ENCODE assay signal across 8 mouse cellular contexts in genomic region chr10:80548428-80549006, GRCm38 (mm10). TPM values are rescaled to one million over a fixed set of nuclear protein-coding genes. Genes with fewer than 3 reads are reported as not detected.
DNase-seq lines count a peak whose midpoint lies in the region; ATAC-seq and TF ChIP-seq lines count a peak whose summit lies in the region.

No protein-coding gene starts in this region.

- H3K4me3 ChIP-seq in bone marrow macrophage, adult 2 months (ENCODE audit: insufficient read depth, low read length) = no peak overlapping the region
- H3K4me3 ChIP-seq in forebrain, embryonic 11.5 days (ENCODE audit: low read depth, low read length) = no peak overlapping the region
- H3K4me3 ChIP-seq in hindbrain, embryonic 12.5 days = no peak overlapping the region
- H3K4me3 ChIP-seq in liver, embryonic 13.5 days (replicated peaks) = no peak overlapping the region
- no peak overlapping the region for H3K4me3 ChIP-seq in neural tube, embryonic 11.5 days (ENCODE audit: low read depth, low read length)

- DNase-seq in left cerebral cortex, postnatal 14 days (ENCODE audit: low spot score in 2 of 2) = peak; percentile 56 to 60
- DNase-seq in left cerebral cortex, adult 9 months (ENCODE audit: low spot score in 2 of 2) = no peak
- peak; percentile 86 for DNase-seq in forebrain, embryonic 11.5 days (ENCODE audit: low spot score)
- DNase-seq in liver, embryonic 13.5 days = no peak
- DNase-seq in neural tube, embryonic 11.5 days (ENCODE audit: low spot score) = peak; percentile 76
- peak; percentile 85 for DNase-seq in testis, postnatal 14 days (ENCODE audit: low spot score)

- TF ChIP-seq CTCF in bone marrow macrophage, adult 2 months (IDR thresholded peaks at IDR 0.05; ENCODE audit: low read depth, low read length) = peak; percentile 85

- no peaks in the 10 kb centered on the region for H3K27me3 ChIP-seq in forebrain, embryonic 11.5 days (ENCODE audit: control insufficient read depth, insufficient read depth, low read length)
- no peaks in the 10 kb centered on the region for H3K27me3 ChIP-seq in hindbrain, embryonic 12.5 days
- no peaks in the 10 kb centered on the region for H3K27me3 ChIP-seq in liver, embryonic 13.5 days
- no peaks in the 10 kb centered on the region for H3K27me3 ChIP-seq in neural tube, embryonic 11.5 days (ENCODE audit: control insufficient read depth, insufficient read depth, low read length)

- no peaks in the 10 kb centered on the region for H3K4me1 ChIP-seq in bone marrow macrophage, adult 2 months (ENCODE audit: control insufficient read depth, insufficient read depth, low read length)
- no peaks in the 10 kb centered on the region for H3K4me1 ChIP-seq in forebrain, embryonic 11.5 days (replicated peaks; ENCODE audit: control insufficient read depth, insufficient read depth, low read length)
- peaks cover 6% of the 10 kb centered on the region for H3K4me1 ChIP-seq in hindbrain, embryonic 12.5 days
- H3K4me1 ChIP-seq in liver, embryonic 13.5 days (replicated peaks) = peaks cover 60% of the 10 kb centered on the region
- H3K4me1 ChIP-seq in neural tube, embryonic 11.5 days (ENCODE audit: control insufficient read depth, insufficient read depth, low read length) = no peaks in the 10 kb centered on the region

- TF ChIP-seq POLR2A in bone marrow macrophage, adult 2 months (IDR thresholded peaks at IDR 0.05; ENCODE audit: borderline replicate concordance, low read depth, low read length) = no peak

- H3K36me3 ChIP-seq in forebrain, embryonic 11.5 days (ENCODE audit: control insufficient read depth, insufficient read depth, low read length) = peaks cover 19% of the 10 kb centered on the region; the same call in 1 of the 2 replicates
- H3K36me3 ChIP-seq in hindbrain, embryonic 12.5 days = peaks cover 70% of the 10 kb centered on the region
- peaks cover 75% of the 10 kb centered on the region for H3K36me3 ChIP-seq in liver, embryonic 13.5 days
- peaks cover 26% of the 10 kb centered on the region for H3K36me3 ChIP-seq in neural tube, embryonic 11.5 days (ENCODE audit: control insufficient read depth, insufficient read depth, low read length)

- no peaks in the 10 kb centered on the region for H3K9me3 ChIP-seq in forebrain, embryonic 11.5 days (ENCODE audit: control insufficient read depth, low read length)
- H3K9me3 ChIP-seq in hindbrain, embryonic 12.5 days (replicated peaks) = no peaks in the 10 kb centered on the region
- no peaks in the 10 kb centered on the region for H3K9me3 ChIP-seq in liver, embryonic 13.5 days (replicated peaks)
- H3K9me3 ChIP-seq in neural tube, embryonic 11.5 days (ENCODE audit: control insufficient read depth, low read length) = no peaks in the 10 kb centered on the region

- no peak overlapping the region for H3K27ac ChIP-seq in bone marrow macrophage, adult 2 months (ENCODE audit: insufficient read depth, low read depth, low read length)
- no peak overlapping the region for H3K27ac ChIP-seq in forebrain, embryonic 11.5 days (ENCODE audit: low read depth, low read length)
- 0 out of 2 replicates have a peak overlapping the region, but pooled peaks have one; percentile 32 for H3K27ac ChIP-seq in hindbrain, embryonic 12.5 days
- peak overlapping the region; percentile 90 for H3K27ac ChIP-seq in liver, embryonic 13.5 days
- no peak overlapping the region for H3K27ac ChIP-seq in neural tube, embryonic 11.5 days (ENCODE audit: low read depth, low read length)

- 0 out of 2 replicates have a peak, but pooled peaks have one; percentile 47 for ATAC-seq in forebrain, embryonic 11.5 days (replicated peaks; ENCODE audit: low FRiP score)
- ATAC-seq in hindbrain, embryonic 12.5 days (ENCODE audit: low FRiP score) = peak; percentile 54
- 0 out of 2 replicates have a peak, but pooled peaks have one; percentile 6 for ATAC-seq in liver, embryonic 13.5 days (ENCODE audit: low read depth)
- 0 out of 2 replicates have a peak, but pooled peaks have one; percentile 52 for ATAC-seq in neural tube, embryonic 11.5 days (ENCODE audit: insufficient read depth, low FRiP score, low TSS enrichment)

- 76% methylated on average over 10 of the region's 10 CpGs for WGBS in forebrain, embryonic 11.5 days
- WGBS in hindbrain, embryonic 12.5 days = 78% methylated on average over 10 of the region's 10 CpGs
- WGBS in liver, embryonic 13.5 days (ENCODE audit: insufficient replicate concordance) = 66% methylated on average over 10 of the region's 10 CpGs
- 78% methylated on average over 10 of the region's 10 CpGs for WGBS in neural tube, embryonic 11.5 days

- no peak overlapping the region for H3K4me2 ChIP-seq in forebrain, embryonic 11.5 days (ENCODE audit: low read depth, low read length, severe bottlenecking)
- H3K4me2 ChIP-seq in hindbrain, embryonic 12.5 days (replicated peaks) = no peak overlapping the region
- H3K4me2 ChIP-seq in liver, embryonic 13.5 days = no peak overlapping the region
- H3K4me2 ChIP-seq in neural tube, embryonic 11.5 days (ENCODE audit: low read depth) = no peak overlapping the region

- H3K9ac ChIP-seq in forebrain, embryonic 11.5 days (ENCODE audit: low read length) = no peak overlapping the region
- no peak overlapping the region for H3K9ac ChIP-seq in hindbrain, embryonic 12.5 days
- H3K9ac ChIP-seq in liver, embryonic 13.5 days = 0 out of 2 replicates have a peak overlapping the region, but pooled peaks have one; percentile 60
- H3K9ac ChIP-seq in neural tube, embryonic 11.5 days (ENCODE audit: low read length) = no peak overlapping the region

- intact Hi-C loops in left cerebral cortex, postnatal 14 days (cut with DNase I) = loop anchor here (5.0 kb wide), 1 partner anchor 101 kb away; no protein-coding TSS in a partner anchor

RNA-seq across cellular contexts. Expression of gene Atp8b3, which starts 9.6 kb away (rescaled TPM):
- under 1 TPM; 0.15 TPM for total RNA-seq in left cerebral cortex, postnatal 14 days (2021)
- not detected in 2 replicates for polyA plus RNA-seq in bone marrow macrophage, adult 2 months (2012; ENCODE audit: insufficient read depth, insufficient read length, missing spikeins)
- 0.35 and 0.59 TPM in 2 replicates for polyA plus RNA-seq in forebrain, embryonic 11.5 days (2014; fragmentation: Nextera tagmentation; extraction: Ambion mirVana)
- 0.93 and 1.1 TPM in 2 replicates for polyA plus RNA-seq in hindbrain, embryonic 12.5 days (2016; fragmentation: Nextera tagmentation; extraction: Ambion mirVana)
- polyA plus RNA-seq in liver, embryonic 13.5 days (2015; fragmentation: Nextera tagmentation; extraction: Ambion mirVana) = 0.02 and 0.03 TPM in 2 replicates
- polyA plus RNA-seq in neural tube, embryonic 11.5 days (2014; fragmentation: Nextera tagmentation; extraction: Ambion mirVana) = 0.84 and 0.96 TPM in 2 replicates

RNA-seq across cellular contexts. Expression of gene Rexo1, which starts 12.8 kb away (rescaled TPM):
- total RNA-seq in left cerebral cortex, postnatal 14 days (2021) = 10 to 100 TPM; 44.5 to 46.3 TPM
- polyA plus RNA-seq in bone marrow macrophage, adult 2 months (2012; ENCODE audit: insufficient read depth, insufficient read length, missing spikeins) = 28.9 and 29.8 TPM in 2 replicates
- polyA plus RNA-seq in forebrain, embryonic 11.5 days (2014; fragmentation: Nextera tagmentation; extraction: Ambion mirVana) = 34.9 and 37.1 TPM in 2 replicates
- polyA plus RNA-seq in hindbrain, embryonic 12.5 days (2016; fragmentation: Nextera tagmentation; extraction: Ambion mirVana) = 33.1 and 33.8 TPM in 2 replicates
- polyA plus RNA-seq in liver, embryonic 13.5 days (2015; fragmentation: Nextera tagmentation; extraction: Ambion mirVana) = 13.4 and 13.8 TPM in 2 replicates
- polyA plus RNA-seq in neural tube, embryonic 11.5 days (2014; fragmentation: Nextera tagmentation; extraction: Ambion mirVana) = 30.7 and 31.4 TPM in 2 replicates

RNA-seq across cellular contexts. Expression of gene Klf16, which starts 28.6 kb away (rescaled TPM):
- 10 to 100 TPM; 46.7 to 48.0 TPM for total RNA-seq in left cerebral cortex, postnatal 14 days (2021)
- 7.7 and 9.3 TPM in 2 replicates for polyA plus RNA-seq in bone marrow macrophage, adult 2 months (2012; ENCODE audit: insufficient read depth, insufficient read length, missing spikeins)
- polyA plus RNA-seq in forebrain, embryonic 11.5 days (2014; fragmentation: Nextera tagmentation; extraction: Ambion mirVana) = 5.9 and 7.7 TPM in 2 replicates
- polyA plus RNA-seq in hindbrain, embryonic 12.5 days (2016; fragmentation: Nextera tagmentation; extraction: Ambion mirVana) = 7.1 and 8.1 TPM in 2 replicates
- 13.4 and 14.1 TPM in 2 replicates for polyA plus RNA-seq in liver, embryonic 13.5 days (2015; fragmentation: Nextera tagmentation; extraction: Ambion mirVana)
- polyA plus RNA-seq in neural tube, embryonic 11.5 days (2014; fragmentation: Nextera tagmentation; extraction: Ambion mirVana) = 4.5 and 5.5 TPM in 2 replicates

RNA-seq across cellular contexts. Expression of gene Abhd17a, which starts 41.6 kb away (rescaled TPM):
- total RNA-seq in left cerebral cortex, postnatal 14 days (2021) = 100 to 1,000 TPM; 212 to 220 TPM
- polyA plus RNA-seq in bone marrow macrophage, adult 2 months (2012; ENCODE audit: insufficient read depth, insufficient read length, missing spikeins) = 63.2 and 67.3 TPM in 2 replicates
- polyA plus RNA-seq in forebrain, embryonic 11.5 days (2014; fragmentation: Nextera tagmentation; extraction: Ambion mirVana) = 94.6 and 121 TPM in 2 replicates
- 112 and 118 TPM in 2 replicates for polyA plus RNA-seq in hindbrain, embryonic 12.5 days (2016; fragmentation: Nextera tagmentation; extraction: Ambion mirVana)
- polyA plus RNA-seq in liver, embryonic 13.5 days (2015; fragmentation: Nextera tagmentation; extraction: Ambion mirVana) = 45.1 and 51.7 TPM in 2 replicates
- polyA plus RNA-seq in neural tube, embryonic 11.5 days (2014; fragmentation: Nextera tagmentation; extraction: Ambion mirVana) = 119 and 120 TPM in 2 replicates

RNA-seq across cellular contexts. Expression of gene Onecut3, which starts 53.9 kb away (rescaled TPM):
- total RNA-seq in left cerebral cortex, postnatal 14 days (2021) = not detected
- not detected in 2 replicates for polyA plus RNA-seq in bone marrow macrophage, adult 2 months (2012; ENCODE audit: insufficient read depth, insufficient read length, missing spikeins)
- 0.49 and 0.53 TPM in 2 replicates for polyA plus RNA-seq in forebrain, embryonic 11.5 days (2014; fragmentation: Nextera tagmentation; extraction: Ambion mirVana)
- polyA plus RNA-seq in hindbrain, embryonic 12.5 days (2016; fragmentation: Nextera tagmentation; extraction: Ambion mirVana) = 1.7 and 2.3 TPM in 2 replicates
- polyA plus RNA-seq in liver, embryonic 13.5 days (2015; fragmentation: Nextera tagmentation; extraction: Ambion mirVana) = 0.02 TPM in 1 of 2 replicates, not detected in the other
- 1.3 and 1.4 TPM in 2 replicates for polyA plus RNA-seq in neural tube, embryonic 11.5 days (2014; fragmentation: Nextera tagmentation; extraction: Ambion mirVana)

Comparison
In these comparisons a context has a peak if more than half of its experiments do, and no peak if none do; other contexts are left out.
1. DNase-seq: peak in left cerebral cortex, postnatal 14 days (2 of 2), forebrain, embryonic 11.5 days (single experiment), neural tube, embryonic 11.5 days (single experiment) and testis, postnatal 14 days (single experiment); none in left cerebral cortex, adult 9 months (0 of 2) and liver, embryonic 13.5 days (single experiment).
2. H3K27ac ChIP-seq: peak in hindbrain, embryonic 12.5 days (single experiment) and liver, embryonic 13.5 days (single experiment); none in bone marrow macrophage, adult 2 months (single experiment), forebrain, embryonic 11.5 days (single experiment) and neural tube, embryonic 11.5 days (single experiment).
3. Peak in every context shown above with its lines, with median percentiles within 50 percentile points of each other: ATAC-seq.